Mouse (Mus musculus): ENCODE data around the gene Snap25. TPM values are rescaled to one million over a fixed set of nuclear protein-coding genes. Genes with fewer than 3 reads are reported as not detected.

The Snap25 gene
- polyA plus RNA-seq, 1 experiment from 2014 or later = not detected

DNA sequence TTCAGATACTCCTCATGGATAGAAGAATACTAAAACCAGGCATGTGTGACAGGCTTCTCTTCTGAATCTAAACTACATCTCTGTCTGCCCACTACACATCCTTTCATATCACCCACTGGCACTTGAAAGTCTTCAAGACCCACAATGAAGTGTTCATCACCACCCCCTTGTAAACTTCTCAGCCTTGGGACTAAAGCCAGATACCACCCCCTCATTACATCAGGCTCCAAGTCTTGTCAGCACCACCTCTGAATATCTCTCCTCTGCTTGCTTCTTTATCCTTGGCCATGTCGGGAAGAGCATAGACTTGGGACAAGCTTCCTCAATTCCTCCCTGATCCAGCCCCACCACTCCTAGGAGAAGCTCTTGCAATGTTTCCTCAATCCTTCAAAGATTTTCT, 83.3 kb downstream of the Snap25 start:
- no peaks in the 10 kb centered on the region for H3K9me3 ChIP-seq (ENCODE audit: low read length)

DNA sequence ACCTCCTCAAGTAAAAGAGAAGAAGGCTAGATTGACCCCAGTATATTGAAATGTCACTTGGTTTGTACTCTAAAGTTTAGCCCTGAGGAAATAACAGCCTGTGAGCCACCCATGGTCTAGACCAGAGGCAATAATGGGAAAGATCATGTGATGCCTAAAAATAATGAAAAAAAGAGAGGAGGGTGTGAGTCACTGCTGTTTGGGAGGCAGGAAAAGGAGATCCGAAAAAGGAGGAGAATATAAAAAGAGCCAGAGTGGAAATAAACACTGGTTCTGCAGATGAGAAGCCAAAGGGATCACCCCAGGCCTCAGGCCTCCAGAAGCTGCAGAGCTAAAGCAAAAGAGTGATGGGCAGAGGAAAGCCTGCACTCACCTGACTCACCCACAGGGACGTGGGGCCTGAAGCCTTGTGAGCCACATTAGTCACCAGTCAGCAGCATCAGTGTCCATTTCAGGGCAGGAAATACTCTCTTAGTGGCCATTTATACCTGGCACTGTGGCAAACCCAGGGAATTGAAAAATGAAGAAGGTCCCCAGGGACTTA, 85.7 kb downstream of the Snap25 start:
- Histone ChIP-seq H3K36me3 (replicated peaks; ENCODE audit: insufficient read depth, low read length) (no peaks in the 10 kb centered on the region), H3K4me2 (ENCODE audit: low read depth, low read length) (no peak overlapping the region), H3K9me3 (ENCODE audit: low read length) (no peaks in the 10 kb centered on the region), H3K27me3 (ENCODE audit: insufficient read depth, low read length) (no peaks in the 10 kb centered on the region), H3K27ac (ENCODE audit: low read depth) (no peak overlapping the region), H3K4me1 (ENCODE audit: insufficient read depth) (no peaks in the 10 kb centered on the region), H3K4me3 (ENCODE audit: low read depth, low read length) (no peak overlapping the region), H3K9ac (replicated peaks) (no peak overlapping the region)
- no peak for TF ChIP-seq EP300 (IDR thresholded peaks at IDR 0.05; ENCODE audit: low read depth)
- TF ChIP-seq CTCF (IDR thresholded peaks at IDR 0.05; ENCODE audit: low read depth) = no peak
- DNase-seq (no peak), ATAC-seq (no peak)
- WGBS (ENCODE audit: insufficient replicate concordance) = 60% methylated on average over 2 of the region's 2 CpGs

More for the DNA sequence above, 83.3 kb downstream of the Snap25 start:
- no peak overlapping the region for H3K27ac ChIP-seq (ENCODE audit: low read depth)
- DNase-seq (no peak), ATAC-seq (no peak)
- no peak overlapping the region for H3K9ac ChIP-seq (replicated peaks)
- H3K4me1 ChIP-seq (ENCODE audit: insufficient read depth) = no peaks in the 10 kb centered on the region
- no peak overlapping the region for H3K4me2 ChIP-seq (ENCODE audit: low read depth, low read length)
- H3K36me3 ChIP-seq (replicated peaks; ENCODE audit: insufficient read depth, low read length) = no peaks in the 10 kb centered on the region
- WGBS (ENCODE audit: insufficient replicate concordance) = 67% methylated on average over 1 of the region's 1 CpGs
- TF ChIP-seq EP300 (IDR thresholded peaks at IDR 0.05; ENCODE audit: low read depth) = no peak
- no peak for TF ChIP-seq CTCF (IDR thresholded peaks at IDR 0.05; ENCODE audit: low read depth)
- H3K4me3 ChIP-seq (ENCODE audit: low read depth, low read length) = no peak overlapping the region
- H3K27me3 ChIP-seq (ENCODE audit: insufficient read depth, low read length) = no peaks in the 10 kb centered on the region

DNA sequence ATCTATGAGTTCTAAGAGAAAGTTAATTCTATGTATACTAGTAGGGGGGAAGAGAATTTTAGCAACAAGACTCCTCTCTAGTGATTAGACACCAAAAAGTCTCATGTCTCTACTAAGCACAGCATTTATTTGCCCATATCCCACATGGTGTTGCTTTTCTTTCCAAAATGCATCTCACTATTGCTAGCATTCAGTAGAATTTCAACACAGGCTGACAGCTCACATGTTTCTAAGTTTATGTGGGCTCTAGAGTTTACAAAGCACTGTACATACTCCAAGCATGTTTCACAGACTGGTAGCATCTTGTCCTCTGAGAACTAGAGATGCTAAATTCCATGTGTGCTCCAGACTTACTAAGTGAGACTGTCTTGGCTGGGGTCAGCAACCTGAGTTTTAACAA, 87.8 kb downstream of the Snap25 start:
- ATAC-seq (no peak), DNase-seq (no peak)
- TF ChIP-seq CTCF (IDR thresholded peaks at IDR 0.05; ENCODE audit: low read depth) = no peak
- H3K9ac ChIP-seq (replicated peaks) = no peak overlapping the region
- no peak overlapping the region for H3K4me3 ChIP-seq (ENCODE audit: low read depth, low read length)
- H3K9me3 ChIP-seq (ENCODE audit: low read length) = no peaks in the 10 kb centered on the region
- H3K4me2 ChIP-seq (ENCODE audit: low read depth, low read length) = no peak overlapping the region
- H3K4me1 ChIP-seq (ENCODE audit: insufficient read depth) = no peaks in the 10 kb centered on the region
- H3K27ac ChIP-seq (ENCODE audit: low read depth) = no peak overlapping the region
- no peaks in the 10 kb centered on the region for H3K27me3 ChIP-seq (ENCODE audit: insufficient read depth, low read length)
- no peaks in the 10 kb centered on the region for H3K36me3 ChIP-seq (replicated peaks; ENCODE audit: insufficient read depth, low read length)

DNA sequence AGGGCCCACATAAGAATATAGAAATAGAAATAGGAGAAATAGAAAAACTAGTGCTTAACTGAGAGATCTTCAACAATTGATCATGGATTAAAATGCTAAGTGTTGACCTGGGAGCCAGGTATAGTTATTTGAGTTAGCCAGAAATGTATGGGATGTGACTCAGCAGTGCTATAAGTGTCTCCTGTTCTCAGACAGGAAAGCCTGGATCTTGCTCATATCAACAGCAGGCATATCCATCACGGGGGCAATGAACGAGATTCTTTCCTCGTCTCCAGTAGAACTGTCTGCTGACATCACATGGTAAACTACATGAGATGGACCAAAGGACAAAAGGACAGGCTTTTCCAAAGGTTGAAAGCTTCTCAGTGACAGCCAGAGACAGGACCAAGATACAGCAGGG, 88.8 kb downstream of the Snap25 start:
- H3K36me3 ChIP-seq (replicated peaks; ENCODE audit: insufficient read depth, low read length) = no peaks in the 10 kb centered on the region
- 66% methylated on average over 3 of the region's 3 CpGs for WGBS (ENCODE audit: insufficient replicate concordance)
- DNase-seq (no peak), ATAC-seq (no peak)
- TF ChIP-seq CTCF (IDR thresholded peaks at IDR 0.05; ENCODE audit: low read depth) (no peak), EP300 (IDR thresholded peaks at IDR 0.05; ENCODE audit: low read depth) (no peak)
- no peak overlapping the region for H3K9ac ChIP-seq (replicated peaks)
- no peaks in the 10 kb centered on the region for H3K27me3 ChIP-seq (ENCODE audit: insufficient read depth, low read length)
- H3K4me1 ChIP-seq (ENCODE audit: insufficient read depth) = no peaks in the 10 kb centered on the region
- H3K4me3 ChIP-seq (ENCODE audit: low read depth, low read length) = no peak overlapping the region
- no peaks in the 10 kb centered on the region for H3K9me3 ChIP-seq (ENCODE audit: low read length)
- no peak overlapping the region for H3K27ac ChIP-seq (ENCODE audit: low read depth)
- H3K4me2 ChIP-seq (ENCODE audit: low read depth, low read length) = no peak overlapping the region

DNA sequence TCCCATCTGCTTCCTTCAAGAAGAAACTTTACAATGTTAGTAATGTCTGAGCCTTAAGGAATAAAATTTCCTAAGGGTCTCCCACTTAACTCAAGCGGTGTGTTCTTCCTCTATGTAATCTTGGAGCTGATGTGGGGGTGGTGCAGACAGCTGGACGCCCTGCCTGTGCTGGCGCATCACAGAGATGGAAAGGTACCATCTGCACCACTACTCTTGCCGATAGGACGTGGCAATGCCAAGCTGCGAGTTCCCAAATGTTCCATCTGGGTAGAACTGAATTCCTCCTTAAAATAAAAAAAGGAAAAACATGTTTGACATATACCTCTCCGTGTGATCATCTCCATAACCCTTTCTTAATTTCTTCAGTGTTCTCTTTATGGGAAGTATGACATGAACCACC, 89.9 kb downstream of the Snap25 start:
- no peak for ATAC-seq
- DNase-seq = no peak
- no peak overlapping the region for H3K4me2 ChIP-seq (ENCODE audit: low read depth, low read length)
- H3K9me3 ChIP-seq (ENCODE audit: low read length) = no peaks in the 10 kb centered on the region
- 78% methylated on average over 7 of the region's 7 CpGs for WGBS (ENCODE audit: insufficient replicate concordance)
- no peak for TF ChIP-seq CTCF (IDR thresholded peaks at IDR 0.05; ENCODE audit: low read depth)
- TF ChIP-seq EP300 (IDR thresholded peaks at IDR 0.05; ENCODE audit: low read depth) = no peak
- no peak overlapping the region for H3K4me3 ChIP-seq (ENCODE audit: low read depth, low read length)
- no peaks in the 10 kb centered on the region for H3K4me1 ChIP-seq (ENCODE audit: insufficient read depth)
- no peak overlapping the region for H3K27ac ChIP-seq (ENCODE audit: low read depth)
- H3K27me3 ChIP-seq (ENCODE audit: insufficient read depth, low read length) = no peaks in the 10 kb centered on the region
- H3K9ac ChIP-seq (replicated peaks) = no peak overlapping the region
- no peaks in the 10 kb centered on the region for H3K36me3 ChIP-seq (replicated peaks; ENCODE audit: insufficient read depth, low read length)

DNA sequence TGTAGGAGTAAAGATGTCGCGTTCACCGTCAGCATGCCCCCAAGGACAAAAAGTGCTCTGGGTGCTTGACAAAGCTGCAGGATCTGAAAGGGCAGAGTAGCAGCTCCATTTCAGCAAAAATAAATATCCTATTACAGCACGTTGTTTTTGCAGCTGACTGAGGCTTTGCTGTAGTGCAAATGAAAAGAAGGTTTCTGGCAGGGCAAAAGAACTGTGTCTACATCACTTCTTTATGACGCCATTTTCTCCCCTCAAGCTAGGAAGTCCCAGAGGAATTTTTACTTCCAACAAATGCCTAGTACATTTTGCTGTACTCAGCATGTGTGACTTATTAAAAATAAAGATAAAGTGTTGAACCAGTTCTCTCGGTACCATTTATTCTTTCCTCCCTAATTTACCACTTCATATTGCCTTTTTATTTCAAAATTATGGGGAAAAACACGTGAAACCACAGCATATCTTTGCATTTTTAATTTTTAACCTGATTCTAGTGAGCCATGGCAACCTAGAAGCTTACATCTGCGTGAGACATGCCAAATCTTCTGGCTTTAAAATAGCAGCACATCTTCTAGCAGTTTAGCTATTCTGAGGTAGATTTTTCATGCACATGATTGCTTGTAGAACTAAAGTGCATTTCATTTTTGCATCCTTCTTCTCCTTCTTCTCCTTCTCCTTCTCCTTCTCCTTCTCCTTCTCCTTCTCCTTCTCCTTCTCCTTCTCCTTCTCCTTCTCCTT, 94.9 kb downstream of the Snap25 start:
- WGBS (ENCODE audit: insufficient replicate concordance) = 71% methylated on average over 8 of the region's 8 CpGs
- Histone ChIP-seq H3K9ac (replicated peaks) (no peak overlapping the region), H3K4me1 (ENCODE audit: insufficient read depth) (no peaks in the 10 kb centered on the region), H3K27me3 (ENCODE audit: insufficient read depth, low read length) (no peaks in the 10 kb centered on the region), H3K4me3 (ENCODE audit: low read depth, low read length) (no peak overlapping the region), H3K9me3 (ENCODE audit: low read length) (no peaks in the 10 kb centered on the region), H3K4me2 (ENCODE audit: low read depth, low read length) (no peak overlapping the region), H3K36me3 (replicated peaks; ENCODE audit: insufficient read depth, low read length) (no peaks in the 10 kb centered on the region), H3K27ac (ENCODE audit: low read depth) (no peak overlapping the region)
- no peak for ATAC-seq
- no peak for DNase-seq
- no peak for TF ChIP-seq CTCF (IDR thresholded peaks at IDR 0.05; ENCODE audit: low read depth)
- TF ChIP-seq EP300 (IDR thresholded peaks at IDR 0.05; ENCODE audit: low read depth) = no peak
